ENCODE assay signal across 29 mouse cellular contexts in genomic region chr4:83174946-83175345, GRCm38 (mm10).
DNase-seq lines count a peak whose midpoint lies in the region; ATAC-seq lines count a peak whose summit lies in the region.
"Had no signal": no experiment of that assay in that cellular context is flagged by ENCODE, and none has a peak within 500 bp of the region (broad histone marks: within the 10 kb centered on the region; RNA-seq: fewer than 3 reads in every experiment).

No protein-coding gene starts in this region.

- no peak overlapping the region for H3K27ac ChIP-seq in forebrain, embryonic 14.5 days (ENCODE audit: low read depth, low read length)
- no peak overlapping the region; the same call in 1 of the 2 replicates for H3K27ac ChIP-seq in forebrain, embryonic 15.5 days (replicated peaks)
- H3K27ac ChIP-seq: embryonic facial prominence, embryonic 13.5 days; gastrocnemius, adult 2 months; kidney, postnatal 0 days; liver, embryonic 15.5 days; midbrain, embryonic 10.5 days; midbrain, embryonic 15.5 days; neural tube, embryonic 15.5 days; stomach, embryonic 15.5 days had no signal

- ATAC-seq in forebrain, embryonic 14.5 days = no peak
- ATAC-seq in forebrain, embryonic 15.5 days (replicated peaks) = no peak
- ATAC-seq: hindbrain, embryonic 16.5 days; midbrain, embryonic 15.5 days; Patski had no signal

- H3K36me3 ChIP-seq in forebrain, embryonic 14.5 days (ENCODE audit: control insufficient read depth, insufficient read depth, low read length) = no peaks in the 10 kb centered on the region
- H3K36me3 ChIP-seq in forebrain, embryonic 15.5 days = no peaks in the 10 kb centered on the region
- H3K36me3 ChIP-seq: embryonic facial prominence, embryonic 13.5 days; G1E; liver, embryonic 15.5 days; midbrain, embryonic 10.5 days; midbrain, embryonic 15.5 days; neural tube, embryonic 15.5 days; stomach, embryonic 15.5 days had no signal

- 0 out of 2 replicates have a peak, but pooled peaks cover 2% of the 10 kb centered on the region for H3K4me1 ChIP-seq in forebrain, embryonic 14.5 days (ENCODE audit: control insufficient read depth, insufficient read depth, low read length)
- H3K4me1 ChIP-seq in forebrain, embryonic 15.5 days = peaks cover 13% of the 10 kb centered on the region
- H3K4me1 ChIP-seq: liver, embryonic 15.5 days; midbrain, embryonic 15.5 days; neural tube, embryonic 15.5 days; stomach, embryonic 15.5 days had no signal

- 78% methylated on average over 8 of the region's 8 CpGs for WGBS in forebrain, embryonic 14.5 days
- WGBS in forebrain, embryonic 15.5 days = 68% methylated on average over 8 of the region's 8 CpGs

- no peak overlapping the region for H3K9ac ChIP-seq in forebrain, embryonic 14.5 days (ENCODE audit: low read length)
- H3K9ac ChIP-seq in forebrain, embryonic 15.5 days (replicated peaks) = no peak overlapping the region
- H3K9ac ChIP-seq: embryonic facial prominence, embryonic 13.5 days; liver, embryonic 15.5 days; lung, embryonic 14.5 days; midbrain, embryonic 15.5 days; neural tube, embryonic 15.5 days; stomach, embryonic 15.5 days had no signal

- H3K4me3 ChIP-seq in forebrain, embryonic 14.5 days (ENCODE audit: low read depth, low read length) = no peak overlapping the region
- H3K4me3 ChIP-seq in forebrain, embryonic 15.5 days = no peak overlapping the region
- H3K4me3 ChIP-seq: embryonic facial prominence, embryonic 13.5 days; gastrocnemius, adult 2 months; liver, embryonic 15.5 days; midbrain, embryonic 10.5 days; midbrain, embryonic 15.5 days; neural tube, embryonic 15.5 days; stomach, embryonic 15.5 days had no signal

- no peak overlapping the region for H3K4me2 ChIP-seq in forebrain, embryonic 14.5 days (ENCODE audit: low read length)
- no peak overlapping the region for H3K4me2 ChIP-seq in forebrain, embryonic 15.5 days (replicated peaks)
- H3K4me2 ChIP-seq: embryonic facial prominence, embryonic 13.5 days; liver, embryonic 15.5 days; lung, embryonic 14.5 days; midbrain, embryonic 15.5 days; neural tube, embryonic 15.5 days; stomach, embryonic 15.5 days had no signal

- no peaks in the 10 kb centered on the region for H3K9me3 ChIP-seq in forebrain, embryonic 14.5 days (replicated peaks; ENCODE audit: control insufficient read depth, low read length)
- H3K9me3 ChIP-seq in forebrain, embryonic 15.5 days = no peaks in the 10 kb centered on the region
- H3K9me3 ChIP-seq: embryonic facial prominence, embryonic 13.5 days; liver, embryonic 15.5 days; midbrain, embryonic 10.5 days; midbrain, embryonic 15.5 days; neural tube, embryonic 15.5 days; stomach, embryonic 15.5 days had no signal

- peak; percentile 14 for DNase-seq in forebrain, embryonic 14.5 days (ENCODE audit: low spot score)
- peak; percentile 37 for DNase-seq in layer of hippocampus, adult 11-12 months (ENCODE audit: low spot score)
- no peak for DNase-seq in layer of hippocampus, adult 9-10 months (ENCODE audit: low spot score)
- DNase-seq in layer of hippocampus, adult 18-20 months (ENCODE audit: low spot score in 2 of 2) = peak; percentile 37 to 73
- DNase-seq in layer of hippocampus, postnatal 14 days (ENCODE audit: low spot score in 2 of 2) = peak; percentile 45 to 66
- DNase-seq in left cerebral cortex, adult 11 months (ENCODE audit: low spot score) = no peak
- DNase-seq in urinary bladder, postnatal 25 days (ENCODE audit: low spot score) = no peak
- DNase-seq: adrenal gland, postnatal 14 days; cerebellum, adult 11-12 months; cerebellum, adult 9-11 months; gastrocnemius, adult 2 months; gastrocnemius, postnatal 36 days; heart, postnatal 14 days; kidney, adult 2 months; liver; lung, embryonic 14.5 days; retina, postnatal 1 day; thymus, postnatal 14 days had no signal

- H3K27me3 ChIP-seq in forebrain, embryonic 14.5 days (replicated peaks; ENCODE audit: control insufficient read depth, insufficient read depth, low read length) = no peaks in the 10 kb centered on the region
- no peaks in the 10 kb centered on the region for H3K27me3 ChIP-seq in forebrain, embryonic 15.5 days
- H3K27me3 ChIP-seq: embryonic facial prominence, embryonic 13.5 days; liver, embryonic 15.5 days; midbrain, embryonic 15.5 days; neural tube, embryonic 15.5 days; Patski; stomach, embryonic 15.5 days had no signal

Comparison
In these comparisons a context has a peak if more than half of its experiments do, and no peak if none do; other contexts are left out.
1. DNase-seq: peak in forebrain, embryonic 14.5 days (single experiment), layer of hippocampus, adult 11-12 months (single experiment), layer of hippocampus, adult 18-20 months (2 of 2) and layer of hippocampus, postnatal 14 days (2 of 2); none in layer of hippocampus, adult 9-10 months (single experiment), left cerebral cortex, adult 11 months (single experiment) and urinary bladder, postnatal 25 days (single experiment).